Mouse (Mus musculus): ENCODE measurements around the gene Rassf2.

Rassf2 gene

DNA sequence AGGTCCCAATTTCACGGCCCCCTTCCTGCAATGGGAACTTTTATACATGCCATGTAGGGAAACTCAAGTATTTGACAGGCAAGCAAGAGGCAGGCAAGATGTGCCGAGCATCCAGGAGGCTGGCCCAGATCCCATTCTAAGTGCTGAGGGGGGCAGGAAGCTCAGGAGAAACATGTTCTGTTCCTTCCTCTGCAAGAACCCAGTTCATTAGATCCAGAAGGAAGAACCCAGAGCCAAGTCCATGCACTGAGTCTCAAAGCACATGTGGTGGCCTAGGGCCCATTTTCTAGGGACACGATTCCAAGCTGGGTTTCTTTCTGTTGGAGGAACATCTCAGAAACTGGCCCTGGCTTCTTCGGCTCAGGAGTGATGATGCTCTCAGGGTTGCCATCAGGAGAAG lies 24.6 kb downstream of the Rassf2 start:
- no peak for DNase-seq (ENCODE audit: low spot score in 2 of 2)

DNA sequence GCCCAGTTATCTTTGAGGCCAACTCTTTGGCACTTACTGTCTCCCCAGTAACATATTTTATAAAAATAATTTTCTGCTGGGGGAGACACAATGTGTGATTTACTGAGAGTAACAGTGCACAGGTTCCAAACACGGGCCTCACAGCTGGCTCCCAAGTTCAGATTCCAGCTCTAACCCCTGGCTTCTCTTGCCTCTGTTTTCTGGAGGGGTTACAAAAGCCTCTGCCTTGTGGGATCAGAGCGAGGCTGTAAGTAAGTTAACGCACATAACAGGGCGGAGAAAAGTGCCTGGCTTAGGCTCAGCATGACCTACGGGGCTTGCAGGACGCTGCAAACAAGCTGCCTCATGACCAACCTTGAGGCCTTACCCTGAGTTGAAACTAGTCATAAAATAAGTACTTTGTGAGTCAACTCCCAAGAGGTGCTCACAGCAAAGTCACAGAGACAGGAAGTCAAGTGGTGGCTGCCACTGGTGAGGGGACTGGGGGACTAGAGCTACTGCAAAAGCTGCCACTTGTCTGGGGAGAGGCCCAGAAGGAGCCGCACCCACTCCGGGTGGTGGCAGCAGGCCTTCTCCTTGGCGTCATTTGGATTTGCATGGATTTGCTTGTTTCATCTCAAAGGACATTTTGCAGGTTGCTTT lies 25.4 kb downstream of the Rassf2 start:
- DNase-seq (ENCODE audit: low spot score in 2 of 2): no peak

DNA sequence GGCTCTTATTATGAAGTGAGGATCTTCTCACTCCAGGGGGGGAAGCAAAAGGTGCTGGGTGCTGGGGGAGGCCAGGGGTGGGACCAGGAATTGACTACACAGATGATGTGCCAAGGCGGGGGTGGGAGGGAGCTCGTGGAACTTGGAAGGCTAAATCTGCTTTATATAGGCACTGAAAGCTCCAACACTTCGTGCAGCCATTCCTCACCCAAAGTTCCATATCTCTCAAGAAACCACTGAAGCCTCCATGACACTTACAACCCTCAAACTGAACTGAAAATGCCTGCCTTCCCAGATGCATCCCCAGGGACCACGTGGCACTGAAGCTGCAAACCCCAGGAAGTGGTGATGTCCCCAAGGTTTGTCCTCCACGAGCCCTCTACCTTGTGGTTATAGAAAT lies 26.1 kb downstream of the Rassf2 start:
- no peak for DNase-seq (ENCODE audit: low spot score in 2 of 2)

DNA sequence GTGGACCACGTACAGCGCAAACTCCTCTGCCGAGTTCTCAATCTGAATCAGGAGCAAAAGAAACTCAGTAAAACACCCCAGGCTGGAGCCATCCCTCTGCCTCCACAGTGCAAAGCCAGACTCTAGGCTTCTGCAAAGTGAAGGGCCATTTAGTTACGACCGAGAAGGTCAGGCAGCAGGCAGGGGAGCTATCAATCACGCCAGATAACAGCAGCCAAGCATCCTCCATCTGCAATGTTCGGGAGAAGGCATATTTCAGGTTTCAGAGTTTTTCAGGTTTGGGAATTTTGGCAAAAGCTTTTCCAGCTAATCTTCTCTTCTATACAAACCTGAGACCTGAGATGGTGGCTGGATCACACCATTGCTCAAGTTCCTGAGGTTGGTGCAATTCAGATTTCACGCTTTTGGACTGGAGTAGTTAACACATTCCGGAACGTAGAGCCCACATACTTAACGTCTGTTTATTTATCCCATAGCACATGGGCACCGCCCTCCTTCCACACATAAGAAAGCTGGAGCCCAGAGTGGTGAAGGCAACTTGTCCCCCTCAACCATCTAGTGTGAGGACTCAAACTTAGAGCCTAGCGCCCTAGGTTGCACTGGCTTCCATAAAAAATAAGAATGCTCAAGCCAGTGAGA lies 28.2 kb downstream of the Rassf2 start:
- no peak for DNase-seq (ENCODE audit: low spot score in 2 of 2)

DNA sequence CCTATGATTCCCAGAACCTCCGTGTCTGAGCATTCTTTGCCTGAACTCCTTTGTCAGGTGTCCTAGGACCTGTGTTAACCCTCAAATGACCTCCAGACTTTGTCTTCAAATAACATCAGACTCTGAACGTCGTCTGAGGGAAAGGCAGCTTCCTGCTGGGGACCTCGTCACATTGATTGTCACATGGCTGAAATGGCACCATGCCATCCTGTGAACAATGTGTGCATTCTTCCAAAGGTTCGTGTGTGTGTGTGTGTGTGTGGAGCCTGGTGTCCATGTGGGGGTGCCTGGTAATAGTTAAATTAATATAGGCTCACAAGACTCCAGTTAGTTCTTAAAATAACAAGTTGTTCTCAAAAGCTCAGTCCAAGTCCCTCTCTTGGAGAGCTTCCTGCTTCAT lies 32.7 kb downstream of the Rassf2 start:
- DNase-seq (ENCODE audit: low spot score in 2 of 2): no peak

DNA sequence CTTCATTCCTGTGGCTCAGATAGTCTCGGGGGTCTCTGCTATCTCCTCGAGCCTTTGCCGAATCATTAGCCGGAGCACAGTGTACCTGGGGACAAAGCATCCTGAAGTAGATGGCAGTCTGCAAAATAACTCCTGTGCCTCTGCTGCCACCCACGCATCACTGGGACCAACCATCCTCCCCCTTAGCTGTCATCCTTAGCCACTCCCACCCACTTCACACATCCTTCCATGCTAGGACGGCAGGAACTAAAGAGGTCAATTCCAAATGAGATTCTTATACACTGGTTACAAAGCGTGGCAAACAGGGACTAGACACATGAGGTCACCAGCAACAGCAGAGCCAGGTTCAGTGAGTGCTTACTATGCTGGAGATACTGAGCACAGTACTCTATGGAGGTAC lies 33.7 kb downstream of the Rassf2 start:
- DNase-seq (ENCODE audit: low spot score in 2 of 2): no peak

DNA sequence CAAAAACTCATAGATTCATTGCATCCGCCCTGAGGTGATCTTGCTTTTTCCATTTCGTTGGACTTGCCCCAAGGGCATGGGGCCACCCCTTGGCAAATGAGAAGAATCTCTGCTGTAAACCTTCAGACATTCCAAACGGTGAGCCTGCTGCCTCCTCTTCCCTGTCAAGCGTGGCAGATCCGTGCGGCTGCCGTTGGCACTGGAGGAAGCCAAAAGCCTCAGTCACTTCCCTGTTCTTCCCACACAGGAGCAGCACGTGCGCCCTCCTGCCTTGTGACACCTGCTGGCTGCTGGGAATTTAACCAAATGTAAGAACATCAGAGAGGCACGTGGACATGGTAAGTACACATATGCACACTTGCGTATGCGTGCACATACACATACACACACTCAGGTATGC lies 34.3 kb downstream of the Rassf2 start:
- DNase-seq (ENCODE audit: low spot score in 2 of 2): no peak

DNA sequence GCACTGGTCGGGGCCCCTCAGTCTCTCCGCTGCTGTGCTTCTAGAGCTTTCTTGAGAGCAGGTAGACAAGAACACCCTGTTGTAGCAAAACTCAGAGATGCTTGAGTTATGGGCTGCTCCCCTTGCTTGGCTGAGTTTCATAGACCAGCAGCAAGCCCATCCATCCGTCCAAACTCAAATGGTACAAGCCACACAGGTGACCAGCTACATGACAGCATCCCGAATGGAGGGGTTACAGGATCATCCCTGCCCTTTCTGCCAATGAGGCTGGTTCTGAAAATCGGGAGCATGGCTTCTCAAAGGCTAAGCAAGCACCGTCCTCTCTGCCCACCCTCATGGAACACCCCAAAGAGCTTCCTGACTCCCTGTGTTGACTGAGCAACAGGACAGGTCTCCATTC lies 35.1 kb downstream of the Rassf2 start:
- DNase-seq (ENCODE audit: low spot score in 2 of 2): no peak

DNA sequence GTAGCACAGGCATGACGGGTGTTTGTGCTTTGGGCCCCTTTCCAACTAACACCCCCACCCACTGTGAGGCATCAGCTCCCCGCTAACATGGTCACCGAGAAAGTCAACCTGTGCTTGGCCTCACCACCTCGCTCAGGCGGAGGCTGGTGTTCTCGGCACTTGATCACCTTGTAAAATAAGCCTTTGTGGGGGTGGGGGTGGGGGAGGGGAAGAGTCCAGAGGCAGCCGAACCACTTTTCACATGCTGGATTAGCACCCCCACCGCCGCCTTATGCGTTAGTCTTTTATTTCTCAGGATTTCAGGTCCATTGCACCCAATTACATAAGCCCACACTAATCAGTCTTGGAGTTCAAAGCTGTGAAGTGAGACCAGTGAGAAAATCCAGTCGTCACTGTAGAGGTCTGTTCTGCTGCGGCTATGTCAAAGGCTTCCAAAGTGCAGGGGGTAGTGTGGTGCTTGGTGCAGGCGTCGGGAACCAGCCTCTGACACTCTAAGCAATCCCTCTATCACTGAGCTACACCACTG lies 36.4 kb downstream of the Rassf2 start:
- no peak for DNase-seq (ENCODE audit: low spot score in 2 of 2)

DNA sequence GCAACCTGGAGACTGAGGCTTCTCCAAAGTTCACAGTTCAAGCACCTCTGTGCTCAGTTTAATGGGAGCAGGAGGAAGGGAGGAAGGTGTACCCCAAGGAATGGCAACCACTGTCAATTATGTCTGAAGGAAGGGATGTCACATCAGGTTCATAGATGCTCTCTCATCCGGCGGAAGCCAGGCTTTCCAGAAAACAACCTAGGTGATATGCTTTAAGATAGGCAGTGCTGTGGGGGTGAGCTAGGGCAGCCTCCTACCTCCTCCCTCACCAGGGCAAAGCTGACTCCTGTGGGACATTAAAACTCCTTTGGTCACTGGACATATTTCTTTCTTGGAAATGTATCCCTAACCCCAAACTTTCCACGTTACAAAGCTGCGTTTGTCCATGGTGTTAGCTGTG lies 36.9 kb downstream of the Rassf2 start:
- no peak for DNase-seq (ENCODE audit: low spot score in 2 of 2)

DNA sequence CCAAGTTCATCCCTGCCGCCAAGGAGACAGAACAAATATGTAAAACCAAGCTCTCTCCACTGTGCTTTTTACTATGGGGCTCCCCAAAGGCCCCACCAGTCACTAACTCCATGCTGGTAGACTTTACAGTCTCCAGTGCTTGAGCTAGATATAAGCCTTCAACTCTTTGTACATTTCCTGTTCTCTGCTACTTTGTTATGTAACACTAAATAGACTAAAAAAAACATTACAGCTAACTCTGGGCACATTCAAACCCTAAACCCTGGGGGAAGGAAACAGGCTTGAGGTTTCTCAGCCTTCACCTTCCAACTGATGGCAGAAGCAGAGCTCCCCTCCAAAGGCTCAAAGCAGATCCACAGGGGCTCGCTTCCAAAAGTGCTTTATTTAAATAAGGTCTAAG lies 37.6 kb downstream of the Rassf2 start:
- DNase-seq (ENCODE audit: low spot score in 2 of 2): no peak

DNA sequence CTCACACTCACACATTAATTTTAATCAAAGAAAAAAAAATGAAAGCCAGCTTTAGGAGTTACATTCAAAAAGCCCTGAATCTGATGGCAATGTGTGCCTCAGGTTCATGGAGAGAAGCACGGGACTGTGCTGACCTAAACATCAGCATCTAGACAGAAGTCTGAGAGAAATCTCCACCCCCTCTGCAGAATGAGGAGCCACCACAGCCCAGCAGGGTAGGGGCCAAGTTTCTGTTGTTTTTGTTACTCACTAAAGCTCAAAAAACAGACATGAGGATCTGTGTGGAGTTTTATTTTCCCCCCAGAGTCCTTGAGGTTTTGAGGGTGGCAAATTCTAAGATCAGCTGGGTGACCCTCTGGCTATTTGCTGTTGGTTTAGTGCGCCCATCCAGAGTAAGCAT lies 41.5 kb downstream of the Rassf2 start:
- no peak for DNase-seq (ENCODE audit: low spot score in 2 of 2)

DNA sequence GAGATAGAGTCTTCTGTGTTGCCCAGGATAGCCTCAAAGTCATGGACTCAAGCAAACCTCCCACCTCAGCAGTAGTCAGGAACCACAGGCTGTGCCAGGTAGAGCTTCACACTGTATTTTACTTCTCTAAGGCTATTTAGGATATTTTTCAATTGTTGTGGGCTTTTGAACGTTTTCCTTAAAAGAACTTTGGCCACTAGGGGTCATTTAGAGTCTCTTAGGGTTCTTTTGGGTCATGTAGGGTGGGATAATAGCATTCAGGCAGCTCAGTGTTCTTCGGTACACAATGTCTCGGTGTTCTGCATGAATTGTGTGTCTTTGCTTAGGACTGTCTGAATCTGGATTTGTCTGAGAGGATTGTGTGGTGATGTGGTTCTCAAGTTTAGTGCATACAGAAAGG lies 42.1 kb downstream of the Rassf2 start:
- no peak for DNase-seq (ENCODE audit: low spot score in 2 of 2)

DNA sequence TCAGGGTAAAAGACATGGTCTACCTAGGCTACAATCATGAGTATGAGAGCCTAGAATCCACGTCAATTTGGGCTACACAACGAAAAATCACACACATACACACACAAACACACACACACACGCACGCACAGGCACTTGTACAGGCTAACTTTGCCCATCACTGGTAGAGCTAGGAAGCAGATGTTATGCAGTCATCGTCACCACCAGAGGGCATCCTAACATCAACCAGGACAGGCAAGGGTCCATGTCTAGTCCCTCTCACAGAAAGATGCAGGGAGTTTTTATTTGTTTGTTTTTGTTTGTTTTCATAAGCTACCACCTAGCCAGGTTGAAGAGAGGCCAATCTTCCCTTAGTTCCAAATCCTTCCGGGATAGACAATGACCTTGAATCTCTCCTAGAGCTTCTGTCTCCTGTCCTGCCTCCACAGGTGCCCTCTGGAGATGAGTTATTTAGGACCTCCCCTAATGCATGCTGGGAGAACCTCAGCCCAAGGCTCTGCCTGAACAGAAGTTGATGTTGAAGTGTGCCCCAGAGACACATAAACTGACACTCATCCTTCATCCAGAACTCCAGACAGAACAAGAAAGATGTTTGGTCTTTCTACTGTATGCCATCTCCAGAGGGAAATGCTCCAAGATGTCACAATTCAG lies 47.4 kb downstream of the Rassf2 start:
- no peak for DNase-seq (ENCODE audit: low spot score in 2 of 2)

DNA sequence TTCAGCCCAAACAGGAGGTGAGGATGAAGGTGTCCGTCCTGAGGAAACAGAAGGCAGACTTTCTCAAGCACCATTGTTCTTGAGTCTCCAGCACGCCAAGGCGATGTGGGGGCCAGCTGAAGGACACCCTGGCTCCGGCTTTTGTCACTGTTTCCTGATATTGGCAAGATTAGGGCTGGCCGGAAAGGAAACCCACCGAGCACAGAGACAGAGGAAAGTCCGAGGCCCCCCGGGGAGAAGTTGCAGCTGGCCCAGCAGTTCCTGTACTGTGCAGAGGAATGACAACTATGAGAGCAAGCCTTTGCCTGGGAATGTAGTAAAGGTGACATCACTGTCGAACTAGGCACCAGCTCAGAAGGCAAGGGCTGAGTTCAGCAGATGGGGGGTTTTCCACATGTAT lies 49.2 kb downstream of the Rassf2 start:
- DNase-seq (ENCODE audit: low spot score in 2 of 2): no peak

DNA sequence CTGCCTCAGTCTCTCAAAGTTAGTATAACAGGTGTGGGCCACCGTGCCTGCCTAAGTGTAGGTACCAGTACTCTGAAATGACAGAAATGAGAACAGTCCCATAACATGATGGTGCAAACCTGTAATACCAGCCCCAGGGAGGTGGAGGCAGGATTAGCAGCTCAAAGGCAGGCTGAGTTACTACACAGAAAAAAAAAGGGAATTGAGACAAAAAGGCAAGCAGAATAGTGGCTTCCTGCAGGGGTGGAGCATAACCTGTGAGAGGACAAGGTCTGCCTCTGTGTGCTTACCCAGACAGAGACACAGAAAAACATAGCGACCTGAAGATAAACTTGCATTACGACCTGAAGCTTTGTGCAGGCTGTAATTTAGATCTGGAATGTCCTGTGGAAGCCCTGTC lies 53.4 kb downstream of the Rassf2 start:
- DNase-seq (ENCODE audit: low spot score in 2 of 2): no peak

DNA sequence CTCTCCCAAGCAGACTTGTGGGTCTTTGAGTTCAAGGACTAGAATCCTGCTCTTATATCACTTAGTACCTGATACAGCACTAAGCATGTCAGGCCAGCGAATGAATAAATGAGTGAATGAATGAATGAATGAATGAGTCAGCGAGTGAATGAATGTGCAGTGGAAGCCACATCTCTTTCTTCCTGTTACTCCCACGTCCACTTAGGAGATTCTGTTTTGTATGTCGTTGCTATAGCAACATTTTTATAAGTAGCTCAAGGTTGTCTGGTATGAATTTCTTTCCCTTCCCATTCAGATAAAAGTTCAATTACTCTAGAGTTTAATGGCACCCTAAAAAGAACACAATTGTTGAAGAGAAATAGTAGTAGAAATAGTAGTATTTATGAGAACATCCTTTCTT lies 59.0 kb downstream of the Rassf2 start:
- no peak for DNase-seq (ENCODE audit: low spot score in 2 of 2)

DNA sequence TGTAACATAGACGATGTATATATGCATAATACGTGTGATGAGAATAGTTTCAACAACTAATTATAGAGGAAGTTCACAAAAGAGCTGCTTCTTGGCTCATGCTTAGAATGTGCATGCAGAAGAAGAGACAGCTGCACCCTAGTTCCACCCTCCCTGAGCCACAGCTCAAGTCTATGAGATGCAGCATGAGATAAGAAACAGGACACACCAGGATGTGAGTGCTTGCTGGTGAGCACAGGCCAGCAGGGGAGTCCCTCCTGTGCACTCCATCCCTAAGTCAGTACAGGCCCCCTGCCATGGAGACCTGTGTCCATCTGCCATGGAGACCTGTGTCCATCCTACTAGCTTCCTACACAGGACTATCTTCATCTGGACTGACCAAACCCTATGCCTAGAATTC lies 59.5 kb downstream of the Rassf2 start:
- DNase-seq (ENCODE audit: low spot score in 2 of 2): no peak

DNA sequence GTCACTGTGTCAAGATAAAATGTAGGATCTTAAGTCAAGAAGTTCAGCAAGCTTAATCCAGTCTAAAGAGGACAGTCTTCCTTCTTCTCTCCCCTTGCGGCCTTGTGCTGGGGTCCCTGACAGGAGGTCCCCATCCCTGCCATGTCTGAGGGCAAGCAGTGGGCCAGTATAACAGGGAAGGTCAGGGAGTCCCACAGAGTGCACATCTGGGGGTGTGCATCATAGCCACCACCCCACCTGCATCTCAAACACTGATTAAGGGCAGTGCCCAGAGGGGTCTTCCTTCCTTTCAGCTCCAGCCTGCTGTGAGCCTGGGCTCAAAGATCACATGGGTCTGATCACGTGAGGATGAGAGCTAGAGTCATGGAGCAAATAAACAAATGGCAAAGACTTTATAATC lies 68.4 kb downstream of the Rassf2 start:
- DNase-seq (ENCODE audit: low spot score in 2 of 2): no peak

DNA sequence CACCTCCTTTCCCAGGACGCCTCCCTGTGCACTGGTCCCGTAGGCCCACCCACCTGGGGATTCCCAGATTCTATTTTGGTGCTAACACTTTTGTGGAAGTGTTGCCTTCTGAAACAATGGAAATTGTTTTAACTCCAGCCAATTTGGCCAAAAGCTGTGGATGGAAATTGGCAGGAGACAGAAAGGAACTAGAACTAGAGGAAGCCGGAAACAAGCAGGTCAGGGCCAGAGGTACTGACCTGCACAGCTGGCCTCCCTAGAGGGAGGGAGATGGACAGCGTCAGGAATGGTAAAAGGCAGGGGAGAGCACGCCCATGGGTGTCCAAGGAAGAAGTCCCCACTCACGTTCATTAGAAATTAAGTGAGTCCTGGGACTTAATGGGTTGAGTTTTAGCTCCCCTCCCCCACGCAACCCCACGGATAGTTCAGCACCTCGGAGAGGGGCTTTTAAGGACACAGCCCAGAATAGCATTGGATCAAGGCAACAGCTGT lies 72.3 kb downstream of the Rassf2 start:
- no peak for DNase-seq (ENCODE audit: low spot score in 2 of 2)

DNA sequence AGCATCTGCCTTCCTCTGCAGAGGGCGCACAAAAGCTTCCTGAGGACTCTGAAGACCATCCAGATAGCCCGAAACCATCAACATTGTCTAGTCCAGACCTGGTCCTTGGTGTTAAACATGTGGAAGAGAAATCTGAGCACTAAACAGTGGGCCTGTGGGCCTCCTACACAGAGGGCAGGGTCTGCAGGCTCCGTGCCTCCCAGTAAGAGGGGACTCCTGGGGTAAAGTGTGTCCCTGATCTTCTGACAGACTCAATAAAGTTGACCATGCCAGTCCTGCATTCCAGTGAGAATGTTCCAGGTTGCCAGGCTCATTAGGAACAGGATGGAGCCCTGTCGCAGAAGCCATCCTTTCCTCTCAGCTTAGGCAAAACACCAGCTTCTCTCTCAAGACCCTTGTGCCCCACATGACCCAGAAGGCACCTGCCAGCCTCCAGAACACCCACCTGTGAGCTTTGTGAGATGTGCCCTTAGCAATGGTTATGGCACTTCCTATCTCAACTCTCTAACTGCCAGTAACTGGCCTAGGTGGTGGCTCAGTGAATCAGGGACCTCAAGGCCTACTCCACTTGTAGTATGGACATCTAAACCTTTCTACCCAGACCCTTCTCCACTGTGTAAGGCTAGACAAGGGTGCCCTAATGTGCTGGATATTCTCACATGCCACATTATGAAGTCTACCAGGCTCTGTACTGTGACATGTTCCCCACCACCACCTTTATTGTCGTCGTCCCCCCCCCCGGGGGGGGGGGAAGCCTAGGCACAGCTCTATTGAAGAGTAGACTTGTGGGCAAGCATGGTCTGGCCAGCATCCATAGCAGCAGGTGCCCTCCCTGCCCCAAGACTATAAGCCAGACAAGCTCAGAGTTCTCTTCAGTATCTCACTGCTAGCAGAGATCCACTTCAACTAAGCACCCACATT lies 73.5 kb downstream of the Rassf2 start:
- DNase-seq (ENCODE audit: low spot score in 2 of 2): no peak

DNA sequence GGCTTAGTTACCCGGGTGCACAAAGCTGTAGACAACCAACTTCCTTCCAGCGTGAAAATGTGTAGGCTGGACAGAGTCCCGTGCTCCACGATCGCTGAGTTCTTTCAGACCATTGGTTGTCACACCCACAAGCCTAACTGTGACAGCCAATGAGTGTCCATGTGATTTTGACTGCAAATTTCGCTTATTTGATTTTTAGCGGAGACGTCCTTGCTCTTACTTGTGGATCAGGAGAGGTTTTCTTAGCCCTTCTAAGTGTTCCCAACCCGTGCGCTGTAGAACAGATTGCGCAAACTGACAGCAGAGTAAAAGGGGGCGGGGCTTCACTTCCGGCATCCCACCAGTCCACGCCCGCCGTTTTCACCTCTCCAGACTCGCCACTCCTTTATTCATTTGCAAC lies 74.8 kb downstream of the Rassf2 start:
- no peak for DNase-seq (ENCODE audit: low spot score in 2 of 2)
